Mouse (Mus musculus) heart, adult 2 months (tissue): Measurements from ENCODE around the gene Nol9.

Experiments
- CTCF ChIP-seq: fragments of 200-600 bp; IDR thresholded peaks from 2 replicates; pipeline ENCODE4 v1.8.1; 2022; ENCODE audit warnings: antibody characterized with exemption, mild to moderate bottlenecking, moderate library complexity
- EP300 ChIP-seq: fragments of 200-500 bp; IDR thresholded peaks from 2 replicates; pipeline ENCODE4 v1.6.1; 2011; ENCODE audit warnings: low read depth, low read length, control low read depth; ENCODE audit not compliant: insufficient read depth

- TF ChIP-seq CTCF (no peak), EP300 (no peak)
These were observed 19.1 kb upstream of the Nol9 start for GRCm38 (mm10) chr4:152020024-152020423.
